Mouse (Mus musculus) midbrain, embryonic 12.5 days (tissue): ENCODE data around the gene Sema4b. TPM values are rescaled to one million over a fixed set of nuclear protein-coding genes. Genes with fewer than 3 reads are reported as not detected.
A peak's percentile ranks its signal among the peaks of the same experiment; 100 is the strongest.

ENCODE experiments used
- ATAC-seq: fragments of 200-750 bp; cut with Nextera tagmentation; 2 replicates; pipeline ENCODE4 v1.8.0; 2017; ENCODE audit warnings: low read depth, moderate TSS enrichment, moderate library complexity; ENCODE audit not compliant: low FRiP score
- H3K27ac ChIP-seq: fragments of 300-500 bp; sonication (generic); replicated peaks from 2 replicates; pipeline ENCODE4 v1.5.1; 2016; ENCODE audit warnings: mild to moderate bottlenecking
- H3K27me3 ChIP-seq: fragments of 300-500 bp; sonication (generic); 2 replicates; pipeline ENCODE4 v1.6.1; 2016; ENCODE audit warnings: mild to moderate bottlenecking
- H3K36me3 ChIP-seq: fragments of 300-500 bp; sonication (generic); 2 replicates; pipeline ENCODE4 v1.6.1; 2016
- H3K4me1 ChIP-seq: fragments of 300-500 bp; sonication (generic); 2 replicates; pipeline ENCODE4 v1.6.1; 2016
- H3K4me2 ChIP-seq: fragments of 300-500 bp; sonication (generic); replicated peaks from 2 replicates; pipeline ENCODE4 v1.6.1; 2016; ENCODE audit warnings: mild to moderate bottlenecking, moderate library complexity
- H3K4me3 ChIP-seq: fragments of 300-500 bp; sonication (generic); 2 replicates; pipeline ENCODE4 v1.5.1; 2016; ENCODE audit warnings: mild to moderate bottlenecking
- H3K9ac ChIP-seq: fragments of 300-500 bp; sonication (generic); replicated peaks from 2 replicates; pipeline ENCODE4 v1.6.1; 2016; ENCODE audit warnings: mild to moderate bottlenecking, moderate library complexity
- H3K9me3 ChIP-seq: fragments of 300-500 bp; sonication (generic); 2 replicates; pipeline ENCODE4 v1.6.1; 2016; ENCODE audit warnings: mild to moderate bottlenecking
- WGBS: fragments of 180-500 bp; shearing (Covaris S2); methylation state at CpG from one replicate; pipeline ENCODE4 v1.1.7; 2016; 5-methylcytosine and 5-hydroxymethylcytosine counted together
- polyA plus RNA-seq: library from polyadenylated mRNA; unstranded; fragments of >200 nt; fragmentation: Nextera tagmentation; extraction: Ambion mirVana; gene quantifications from 2 replicates; pipeline ENCODE4 v1.2.1, GENCODE M21; 2016

The Sema4b gene
- polyA plus RNA-seq: 17.7 and 20.9 TPM in 2 replicates

DNA sequence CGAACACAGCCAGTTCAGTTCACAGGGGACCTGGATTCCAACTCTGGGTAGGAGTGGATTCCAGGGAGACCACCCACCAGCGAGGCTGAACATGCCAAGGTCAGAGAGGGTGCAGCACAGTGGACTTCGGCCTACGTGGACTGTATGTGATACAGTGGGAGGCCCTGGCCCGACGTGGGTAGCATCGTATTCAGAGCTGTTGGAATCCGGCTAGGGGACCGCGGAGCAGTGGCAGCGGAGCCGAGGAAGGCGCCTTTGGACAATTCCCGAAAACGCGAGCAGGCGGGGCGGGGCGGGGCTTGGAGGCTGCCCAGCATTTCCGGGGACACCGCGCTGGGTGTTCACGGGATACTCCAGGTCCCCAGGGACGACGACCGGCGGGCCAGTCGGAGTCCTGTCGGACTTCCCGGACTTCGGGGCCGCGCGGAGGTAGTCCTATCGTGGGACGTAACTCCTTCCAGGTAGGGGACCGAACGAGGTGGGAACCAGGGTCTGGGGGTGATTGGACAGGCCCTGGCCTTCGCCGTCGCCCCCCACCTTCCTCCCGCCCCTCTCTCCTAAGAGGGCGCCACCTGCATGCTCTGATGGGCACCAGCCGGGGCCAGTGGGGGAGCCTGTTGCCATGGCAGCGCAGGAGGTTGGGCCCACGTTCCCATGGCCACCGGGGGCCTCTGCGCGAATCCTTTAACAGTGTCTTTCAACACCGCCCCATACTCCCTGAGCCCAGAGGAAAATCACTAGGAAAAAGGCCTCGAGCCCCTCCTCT is at the start of gene Sema4b:
Sema4b (plus strand) TSS at position 311 of the 766 bp plus-strand sequence.
- Histone ChIP-seq H3K4me1 (peaks cover 50% of the 10 kb centered on the region), H3K9me3 (no peaks in the 10 kb centered on the region), H3K9ac (peak within 1 kb of the TSS; percentile 60), H3K36me3 (no peaks in the 10 kb centered on the region), H3K4me3 (peak within 1 kb of the TSS; percentile 59), H3K27me3 (peaks cover 11% of the 10 kb centered on the region), H3K4me2 (peak within 1 kb of the TSS; percentile 67), H3K27ac (peak within 1 kb of the TSS; percentile 88)
- WGBS: under 1% methylated on average over 51 of the region's 51 CpGs
- peak; percentile 95 for ATAC-seq

DNA sequence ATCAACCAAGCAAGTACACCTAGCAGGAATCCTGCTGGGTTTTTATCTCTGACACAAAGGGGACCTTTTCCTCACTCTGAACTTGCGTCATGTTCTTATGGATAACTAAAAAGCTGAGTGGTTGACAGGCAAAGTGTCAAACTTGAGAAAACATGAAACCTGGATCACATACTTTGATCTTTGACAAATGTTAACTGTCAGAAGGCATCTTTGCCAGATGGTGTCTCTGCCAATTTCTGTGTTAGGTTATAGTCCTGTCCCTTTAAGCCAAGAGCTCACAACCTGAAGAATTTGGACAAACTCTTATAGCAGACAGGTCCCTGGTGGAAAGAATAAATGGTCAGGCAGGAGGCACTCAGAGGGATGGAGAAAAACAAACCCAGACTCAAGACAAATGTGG is 48.3 kb upstream of the Sema4b start:
- Histone ChIP-seq H3K9me3 (peaks cover 12% of the 10 kb centered on the region; the same call in 1 of the 2 replicates), H3K27ac (no peak overlapping the region), H3K4me2 (no peak overlapping the region), H3K4me3 (no peak overlapping the region), H3K4me1 (peaks cover 8% of the 10 kb centered on the region), H3K27me3 (no peaks in the 10 kb centered on the region), H3K36me3 (no peaks in the 10 kb centered on the region), H3K9ac (no peak overlapping the region)
- ATAC-seq: no peak
- 84% methylated on average over 1 of the region's 1 CpGs for WGBS

DNA sequence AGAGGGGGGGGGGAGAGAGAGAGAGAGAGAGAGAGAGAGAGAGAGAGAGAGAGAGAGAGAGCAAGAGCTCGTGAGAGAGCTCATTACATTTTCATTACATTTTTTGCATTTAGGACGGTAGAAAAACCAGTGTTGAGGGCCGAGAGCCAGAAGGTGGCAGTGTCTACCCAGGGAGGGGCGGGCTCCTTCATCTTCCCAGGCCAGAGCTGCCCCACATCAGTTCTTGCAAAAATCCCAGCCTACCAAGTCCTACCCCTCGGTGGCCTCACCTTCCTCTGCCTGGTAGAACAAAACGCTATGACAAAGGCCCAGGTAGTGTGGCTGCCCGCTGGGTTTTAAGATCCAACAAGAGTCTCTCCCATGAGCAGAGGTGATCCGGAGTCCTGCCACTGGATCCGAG is 45.8 kb upstream of the Sema4b start:
- H3K27me3 ChIP-seq: no peaks in the 10 kb centered on the region
- ATAC-seq: peak; percentile 71; the same call in 1 of the 2 replicates
- no peak overlapping the region for H3K27ac ChIP-seq
- peak overlapping the region; percentile 15; the same call in 1 of the 2 replicates for H3K4me2 ChIP-seq
- H3K4me1 ChIP-seq: peaks cover 13% of the 10 kb centered on the region
- H3K36me3 ChIP-seq: no peaks in the 10 kb centered on the region
- WGBS: 20% methylated on average over 9 of the region's 9 CpGs
- H3K9me3 ChIP-seq: peaks cover 12% of the 10 kb centered on the region; the same call in 1 of the 2 replicates
- H3K9ac ChIP-seq: no peak overlapping the region
- no peak overlapping the region for H3K4me3 ChIP-seq

DNA sequence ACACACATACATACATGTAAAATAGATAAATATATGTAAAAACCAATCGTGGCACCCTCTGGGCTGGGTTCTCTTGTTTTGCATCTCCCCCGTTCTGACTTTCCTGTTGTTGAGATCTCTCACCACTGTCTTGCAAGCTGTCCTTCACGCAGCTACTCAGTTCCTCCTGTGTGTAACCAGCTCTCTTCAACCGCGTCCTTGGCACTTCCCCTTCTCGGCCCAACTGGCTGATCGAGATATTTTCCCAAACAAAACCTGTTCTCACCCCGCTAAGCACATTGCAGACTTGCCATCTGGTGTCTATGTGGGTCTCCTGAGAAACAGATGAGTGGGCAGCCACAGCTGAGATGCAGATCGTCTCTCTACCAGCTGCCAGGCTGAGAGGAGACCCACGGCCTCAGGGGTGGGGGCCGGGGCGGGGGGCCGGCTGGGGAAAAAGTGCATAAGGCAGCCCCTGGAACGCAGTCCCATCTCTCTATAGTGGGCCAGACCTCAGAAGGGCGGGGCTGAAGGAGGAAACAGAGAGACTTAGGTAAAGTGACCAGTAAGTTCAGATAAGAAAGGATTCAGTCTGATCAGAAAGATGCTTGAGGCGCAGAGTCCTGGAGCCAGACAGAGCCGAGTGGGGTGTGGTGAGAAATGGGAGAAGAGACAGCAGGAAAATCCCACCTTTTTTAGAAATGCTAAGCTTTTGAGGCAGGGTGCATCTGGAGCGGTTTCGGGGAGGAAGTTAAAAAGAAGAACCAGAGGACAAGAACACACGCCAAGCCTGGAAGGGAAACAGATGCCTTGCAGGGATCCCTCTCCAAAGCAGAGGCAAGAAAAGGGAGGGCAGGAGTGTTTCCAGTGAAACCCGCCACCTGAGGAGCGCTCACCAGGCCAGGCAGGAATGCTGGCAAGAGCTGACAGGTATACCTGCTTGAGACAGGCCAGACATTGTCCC is 43.0 kb upstream of the Sema4b start:
- Histone ChIP-seq H3K9ac (no peak overlapping the region), H3K4me3 (no peak overlapping the region), H3K27me3 (no peaks in the 10 kb centered on the region), H3K36me3 (no peaks in the 10 kb centered on the region), H3K4me1 (peaks cover 13% of the 10 kb centered on the region), H3K4me2 (0 out of 2 replicates have a peak overlapping the region, but pooled peaks have one; percentile 18), H3K9me3 (no peaks in the 10 kb centered on the region), H3K27ac (peak overlapping the region; percentile 30; the same call in 1 of the 2 replicates)
- WGBS: 42% methylated on average over 22 of the region's 22 CpGs
- peak; percentile 19; the same call in 1 of the 2 replicates for ATAC-seq

DNA sequence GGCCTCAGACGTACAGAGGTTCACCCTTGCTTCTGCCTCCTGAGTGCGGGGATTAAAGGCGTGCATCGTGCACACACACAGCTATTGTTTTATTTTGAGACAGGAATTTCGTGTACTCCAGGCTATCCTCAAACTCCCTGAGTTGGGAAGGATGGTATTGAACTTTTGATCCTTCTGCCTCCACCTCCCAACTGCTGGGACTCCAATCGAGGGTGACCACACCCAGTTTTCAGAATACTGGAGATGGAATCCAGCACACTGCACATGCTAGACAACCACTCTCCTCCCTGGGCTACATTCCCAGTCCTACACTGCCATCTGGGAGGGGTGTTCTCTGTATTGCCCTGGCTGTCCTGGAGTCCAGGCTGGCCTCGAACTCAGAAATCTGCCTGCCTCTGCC is 41.9 kb upstream of the Sema4b start:
- 88% methylated on average over 7 of the region's 7 CpGs for whole genome bisulfite sequencing
- no peaks in the 10 kb centered on the region for H3K27me3 ChIP-seq
- no peak for ATAC-seq

DNA sequence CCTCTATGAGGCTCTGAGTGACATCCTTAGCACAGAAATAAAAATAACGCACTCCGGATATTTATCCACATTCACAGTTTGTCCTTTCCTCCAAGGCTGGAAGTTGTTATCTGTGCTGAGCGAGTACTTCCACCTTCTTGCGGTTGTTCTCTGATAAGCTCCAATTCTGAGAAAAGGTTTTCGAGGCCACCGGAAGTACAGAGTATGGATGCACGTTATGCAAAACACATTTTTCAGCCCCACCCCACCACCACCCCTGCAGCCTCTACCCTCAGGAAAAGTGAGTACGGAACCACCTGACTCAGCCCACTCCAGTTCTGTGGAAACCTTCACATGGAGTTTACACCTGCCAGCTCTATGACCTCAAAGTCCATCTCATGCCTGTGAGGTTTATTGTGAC is 40.6 kb upstream of the Sema4b start:
- no peak overlapping the region for H3K4me3 ChIP-seq
- H3K27ac ChIP-seq: no peak overlapping the region
- H3K9ac ChIP-seq: no peak overlapping the region
- no peak for ATAC-seq
- H3K9me3 ChIP-seq: no peaks in the 10 kb centered on the region
- no peak overlapping the region for H3K4me2 ChIP-seq
- WGBS: 90% methylated on average over 8 of the region's 8 CpGs
- peaks cover 17% of the 10 kb centered on the region for H3K4me1 ChIP-seq
- H3K36me3 ChIP-seq: no peaks in the 10 kb centered on the region
- H3K27me3 ChIP-seq: no peaks in the 10 kb centered on the region

More for the DNA sequence above, 41.9 kb upstream of the Sema4b start:
- H3K9ac ChIP-seq: no peak overlapping the region
- H3K9me3 ChIP-seq: no peaks in the 10 kb centered on the region
- no peak overlapping the region for H3K4me2 ChIP-seq
- no peak overlapping the region for H3K4me3 ChIP-seq
- no peak overlapping the region for H3K27ac ChIP-seq
- peaks cover 19% of the 10 kb centered on the region for H3K4me1 ChIP-seq
- no peaks in the 10 kb centered on the region for H3K36me3 ChIP-seq

DNA sequence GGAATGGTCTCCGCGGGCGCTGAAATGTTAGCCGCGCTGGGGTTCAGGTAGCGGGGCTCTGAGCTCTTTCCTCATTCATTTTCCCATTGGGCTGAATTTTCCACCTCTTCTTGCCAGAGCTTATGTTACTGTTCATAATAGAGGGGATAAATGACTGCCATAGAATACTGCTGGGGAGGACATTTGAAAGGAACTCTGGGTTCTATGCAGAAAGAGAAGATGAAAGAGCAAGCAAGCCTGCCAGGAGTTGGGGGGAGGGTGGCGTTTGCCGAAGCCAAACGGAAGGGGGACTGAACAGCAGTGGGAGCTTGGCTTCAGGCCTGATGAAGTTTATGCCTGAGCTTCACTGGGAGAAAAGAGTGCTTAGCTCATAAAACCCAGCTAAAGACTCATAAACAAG is 37.3 kb upstream of the Sema4b start:
- Histone ChIP-seq H3K27me3 (0 out of 2 replicates have a peak, but pooled peaks cover 4% of the 10 kb centered on the region), H3K4me3 (no peak overlapping the region), H3K27ac (0 out of 2 replicates have a peak overlapping the region, but pooled peaks have one; percentile 20), H3K36me3 (no peaks in the 10 kb centered on the region), H3K4me1 (peaks cover 7% of the 10 kb centered on the region; the same call in 1 of the 2 replicates), H3K4me2 (no peak overlapping the region), H3K9ac (no peak overlapping the region), H3K9me3 (no peaks in the 10 kb centered on the region)
- 62% methylated on average over 9 of the region's 9 CpGs for WGBS
- no peak for ATAC-seq

DNA sequence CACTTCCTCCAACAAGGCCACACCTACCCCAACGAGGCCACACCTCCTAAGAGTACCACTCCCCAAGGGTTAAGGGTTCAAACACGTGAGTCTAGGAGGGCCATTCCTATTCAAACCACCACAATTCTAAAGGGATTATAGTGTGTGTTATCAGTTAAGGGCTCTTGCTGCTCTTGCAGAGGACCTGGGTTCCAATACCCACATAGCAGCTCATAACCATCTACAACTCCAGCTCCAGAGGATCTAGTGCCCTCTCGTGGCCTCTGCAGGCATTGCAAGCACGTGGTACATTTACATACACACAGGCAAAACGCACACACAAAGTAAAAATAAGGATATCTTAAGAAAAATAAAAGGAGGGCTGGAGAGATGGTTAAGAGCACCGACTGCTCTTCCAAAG is 34.5 kb upstream of the Sema4b start:
- Histone ChIP-seq H3K9ac (no peak overlapping the region), H3K36me3 (no peaks in the 10 kb centered on the region), H3K4me2 (no peak overlapping the region), H3K27me3 (0 out of 2 replicates have a peak, but pooled peaks cover 6% of the 10 kb centered on the region), H3K27ac (no peak overlapping the region), H3K4me3 (no peak overlapping the region), H3K4me1 (peaks cover 12% of the 10 kb centered on the region; the same call in 1 of the 2 replicates), H3K9me3 (no peaks in the 10 kb centered on the region)
- WGBS: 69% methylated on average over 6 of the region's 6 CpGs
- ATAC-seq: no peak

DNA sequence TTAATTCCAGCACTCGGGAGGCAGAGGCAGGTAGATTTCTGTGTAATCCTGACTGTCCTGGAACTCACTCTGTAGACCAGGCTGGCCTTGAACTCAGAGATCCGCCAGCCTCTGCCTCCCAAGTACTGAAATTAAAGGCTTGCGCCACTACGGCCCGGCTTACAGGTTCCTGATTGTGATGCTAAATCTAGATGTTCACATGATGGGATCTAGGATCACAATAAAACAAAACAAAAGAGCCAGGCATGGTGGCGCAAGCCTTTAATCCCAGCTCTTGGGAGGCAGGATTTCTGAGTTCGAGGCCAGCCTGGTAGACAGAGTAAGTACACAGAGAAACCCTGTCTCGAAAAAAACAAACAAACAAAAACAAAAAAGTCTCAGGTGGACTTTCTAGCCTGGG is 33.9 kb upstream of the Sema4b start:
- no peak overlapping the region for H3K27ac ChIP-seq
- no peaks in the 10 kb centered on the region for H3K36me3 ChIP-seq
- 91% methylated on average over 8 of the region's 8 CpGs for WGBS
- H3K4me2 ChIP-seq: no peak overlapping the region
- ATAC-seq: no peak
- H3K27me3 ChIP-seq: 0 out of 2 replicates have a peak, but pooled peaks cover 6% of the 10 kb centered on the region
- H3K9ac ChIP-seq: no peak overlapping the region
- no peak overlapping the region for H3K4me3 ChIP-seq
- peaks cover 12% of the 10 kb centered on the region; the same call in 1 of the 2 replicates for H3K4me1 ChIP-seq
- no peaks in the 10 kb centered on the region for H3K9me3 ChIP-seq

DNA sequence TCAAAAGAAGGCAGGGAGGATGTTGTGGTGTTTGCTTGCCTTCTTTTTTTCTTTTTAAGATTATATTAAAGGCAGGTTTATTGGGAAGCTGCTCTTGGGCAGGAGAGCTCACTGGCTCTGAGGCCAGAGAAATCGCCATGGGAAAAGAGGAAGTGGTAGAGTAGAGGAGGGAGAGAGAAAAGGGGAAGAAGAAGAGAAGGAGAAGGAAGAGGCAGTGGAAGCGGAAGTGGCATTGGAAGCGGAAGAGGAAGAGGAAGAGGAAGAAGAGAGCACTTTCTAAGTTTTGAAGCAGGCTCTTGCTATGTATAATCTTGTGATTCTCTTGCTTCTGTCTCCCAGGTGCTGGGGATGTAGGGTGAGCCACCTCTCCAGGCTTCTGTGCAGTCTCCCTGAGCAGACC is 32.0 kb upstream of the Sema4b start:
- no peak overlapping the region for H3K27ac ChIP-seq
- H3K4me1 ChIP-seq: peaks cover 5% of the 10 kb centered on the region; the same call in 1 of the 2 replicates
- 0 out of 2 replicates have a peak, but pooled peaks cover 6% of the 10 kb centered on the region for H3K27me3 ChIP-seq
- H3K9ac ChIP-seq: no peak overlapping the region
- no peaks in the 10 kb centered on the region for H3K9me3 ChIP-seq
- H3K4me2 ChIP-seq: no peak overlapping the region
- H3K4me3 ChIP-seq: no peak overlapping the region
- H3K36me3 ChIP-seq: no peaks in the 10 kb centered on the region
- 78% methylated on average over 3 of the region's 3 CpGs for WGBS
- no peak for ATAC-seq

DNA sequence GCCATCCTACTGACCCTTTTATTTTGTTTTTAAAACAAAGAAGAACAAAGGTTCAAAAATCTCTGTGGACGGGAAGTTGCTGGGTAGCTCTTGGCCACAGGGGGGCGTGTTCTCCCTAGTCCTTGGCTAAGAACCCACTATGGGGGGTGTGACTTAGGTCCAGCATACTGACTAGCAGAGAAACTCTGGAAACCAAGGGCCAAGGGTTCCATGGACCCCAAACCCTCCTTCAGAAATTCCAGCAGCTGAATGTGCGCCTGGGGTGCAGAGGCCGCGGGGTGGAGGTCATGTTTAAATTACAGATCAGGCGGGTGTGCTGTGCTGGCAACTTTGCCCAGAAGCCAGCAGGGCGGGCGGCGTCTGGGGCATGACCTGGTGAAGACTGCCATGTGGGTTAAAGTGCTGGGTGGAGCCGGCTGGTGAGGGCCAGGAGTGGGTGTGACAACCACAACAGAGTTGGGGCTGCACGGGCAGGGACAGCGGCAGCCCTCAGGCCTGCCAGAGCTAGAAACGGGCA is 29.9 kb upstream of the Sema4b start:
- Histone ChIP-seq H3K9ac (no peak overlapping the region), H3K9me3 (no peaks in the 10 kb centered on the region), H3K36me3 (no peaks in the 10 kb centered on the region), H3K4me2 (no peak overlapping the region), H3K4me1 (peaks cover 5% of the 10 kb centered on the region; the same call in 1 of the 2 replicates), H3K4me3 (no peak overlapping the region), H3K27ac (no peak overlapping the region), H3K27me3 (0 out of 2 replicates have a peak, but pooled peaks cover 6% of the 10 kb centered on the region)
- WGBS: 44% methylated on average over 13 of the region's 13 CpGs
- ATAC-seq: no peak
